Mouse (Mus musculus) kidney, adult 11 months (tissue): ENCODE measurements around the gene Muc5ac.

ENCODE experiments used
- DNase-seq: peaks from one replicate; pipeline ENCODE4 v3.0.0; 2022

Gene Muc5ac

GRCm38 (mm10) chr7:141836423-141836822, 47.7 kb downstream of the Muc5ac start:
- DNase-seq, result no peak

GRCm38 (mm10) chr7:141838779-141839178, 50.0 kb downstream of the Muc5ac start, which contains the start of gene Muc5b:
Gene Muc5b (plus strand): TSS chr7:141839070.
- no peak for DNase-seq

GRCm38 (mm10) chr7:141840354-141840753, 51.6 kb downstream of the Muc5ac start:
- DNase-seq, result no peak

GRCm38 (mm10) chr7:141861046-141861445, 72.3 kb downstream of the Muc5ac start:
- DNase-seq, result no peak
